Mouse (Mus musculus) testis, postnatal 10 days (tissue): ENCODE data around the gene Fgfr4.
A peak's percentile ranks its signal among the peaks of the same experiment; 100 is the strongest.

ENCODE experiments used
- DNase-seq: peaks from one replicate; pipeline ENCODE4 v3.0.0; 2021; ENCODE audit warnings: low spot score

Fgfr4 gene

DNA sequence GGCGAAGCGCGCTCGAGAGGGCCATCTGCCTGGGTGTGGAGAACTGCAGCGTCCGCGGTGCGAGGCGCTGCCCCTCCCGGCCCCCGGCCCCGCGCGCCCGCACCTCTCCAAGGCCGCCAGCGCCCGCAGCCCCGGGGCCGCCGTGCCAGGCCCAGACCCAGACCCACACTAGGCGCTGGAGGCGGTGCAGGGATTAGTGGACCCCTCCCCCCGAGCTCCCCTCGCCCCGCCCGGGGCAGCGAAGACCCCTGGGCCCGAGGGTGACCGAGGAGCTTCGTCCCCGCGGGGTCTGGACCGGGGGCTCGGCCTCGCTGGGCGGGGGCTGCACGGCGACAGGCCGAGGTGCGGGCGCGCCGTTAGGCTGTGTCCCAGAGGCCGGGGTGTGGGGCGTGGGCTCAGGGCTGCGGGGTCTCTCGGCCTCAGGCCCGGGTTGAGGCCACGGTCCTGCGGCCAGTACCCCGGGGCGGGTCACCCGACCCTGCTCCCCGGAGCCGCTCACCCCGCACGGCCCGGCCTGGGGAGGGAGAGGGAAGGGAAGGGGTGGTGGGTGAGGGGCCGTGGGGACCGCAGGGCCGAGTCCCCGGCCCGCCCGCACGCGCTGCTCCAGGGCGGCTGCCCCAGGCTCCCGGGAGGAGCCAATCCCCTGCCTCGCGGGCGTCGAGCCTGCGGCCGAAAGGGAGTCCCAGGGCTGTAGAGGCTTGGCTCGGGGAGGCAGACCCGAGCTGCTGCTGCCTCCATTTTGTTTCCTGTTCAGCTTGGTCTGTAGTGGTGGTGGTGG lies 57.9 kb downstream of the Fgfr4 start:
- DNase-seq, result peak; percentile 80

DNA sequence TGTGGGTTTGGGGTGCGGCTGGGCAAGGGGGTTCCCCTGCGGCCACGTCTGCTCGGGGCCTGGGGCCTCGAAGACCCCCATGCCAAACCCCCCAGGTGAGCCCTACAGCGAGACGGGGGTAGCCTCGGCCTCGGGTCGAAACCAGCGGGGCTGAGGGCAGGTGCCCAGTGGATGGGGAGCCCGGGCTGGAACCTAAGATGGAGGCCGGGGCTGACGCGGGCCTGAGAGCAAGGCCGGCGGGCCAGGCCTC lies 58.5 kb downstream of the Fgfr4 start:
- no peak for DNase-seq

DNA sequence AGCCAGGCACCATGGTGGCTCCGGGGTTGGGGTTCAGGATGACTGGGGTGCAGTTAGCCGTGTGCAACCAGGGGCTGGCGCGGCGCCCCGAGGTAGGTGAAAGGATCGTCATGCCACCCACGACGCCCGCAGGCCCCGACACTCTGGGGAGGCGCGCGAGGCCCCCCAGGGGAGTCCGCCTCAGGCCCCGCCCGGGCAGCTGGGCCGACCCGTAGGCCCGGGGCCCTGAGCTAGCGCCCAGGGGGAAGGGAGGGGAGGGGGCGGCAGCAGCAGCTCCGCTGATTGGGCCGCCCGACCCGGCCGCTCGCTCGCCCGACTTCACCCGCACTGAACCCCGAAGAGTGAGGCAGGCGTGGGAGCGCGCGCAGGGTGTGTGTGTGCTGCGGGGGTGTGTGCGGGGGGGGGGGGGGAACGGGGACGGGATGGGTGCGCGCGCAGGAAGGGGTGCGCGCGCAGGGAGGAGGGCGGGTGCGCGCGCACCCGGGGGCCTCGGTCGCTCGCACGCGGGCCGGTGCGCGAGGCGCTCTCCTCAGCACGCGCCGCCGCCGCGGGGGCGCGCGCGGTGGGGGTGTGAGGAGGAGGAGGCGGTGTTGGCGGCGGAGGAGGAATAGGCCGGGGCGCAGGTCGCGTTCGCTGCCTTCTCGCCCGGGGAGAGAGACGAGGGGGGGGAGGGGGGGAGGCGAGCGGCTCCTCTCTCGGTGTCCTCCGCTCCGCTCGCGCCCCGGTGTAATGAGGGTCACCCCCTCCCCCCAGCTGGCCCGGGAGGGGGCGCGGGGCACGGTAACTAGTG lies 59.0 kb downstream of the Fgfr4 start:
- peak; percentile 94 for DNase-seq

GRCm38 (mm10) chr13:55212011-55212360 lies 59.5 kb downstream of the Fgfr4 start:
- DNase-seq, result no peak

DNA sequence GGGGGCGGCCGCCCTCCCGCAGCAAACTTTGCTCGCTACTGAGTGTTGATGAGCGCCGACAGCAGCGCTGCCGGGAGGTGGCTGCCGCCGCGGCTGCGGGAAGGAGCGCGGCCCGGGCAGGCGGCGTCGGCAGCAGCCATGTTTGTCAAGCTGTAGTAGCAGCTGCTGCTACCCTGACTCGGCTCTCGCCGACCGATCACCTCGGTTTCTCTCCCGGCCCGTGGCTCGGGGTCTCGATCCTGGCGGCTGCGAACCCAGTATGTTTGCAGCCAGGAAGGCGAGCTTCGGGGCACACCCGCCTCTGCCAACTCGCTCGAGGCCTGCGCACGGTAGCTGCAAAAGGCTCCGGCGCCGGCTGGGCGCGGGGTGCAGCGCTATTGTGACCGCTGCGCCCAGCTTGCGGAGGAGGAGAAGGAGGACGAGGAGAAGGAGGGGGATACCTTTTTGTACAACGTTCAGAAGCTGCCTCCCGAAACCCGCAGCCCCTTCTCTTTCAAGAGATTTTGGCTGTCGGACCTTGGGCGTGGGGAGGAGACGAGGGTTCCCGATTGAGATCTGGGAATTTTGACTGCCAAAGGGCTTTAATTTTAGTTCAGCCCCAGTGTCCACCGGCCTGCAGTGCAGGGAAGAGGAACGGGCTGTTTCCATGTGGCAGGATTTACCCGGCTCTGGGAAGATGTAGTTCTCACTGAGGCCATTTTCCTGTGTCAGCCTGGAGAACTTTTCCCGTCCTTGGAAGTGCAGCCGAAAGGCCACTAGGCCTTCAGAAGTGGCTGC lies 60.1 kb downstream of the Fgfr4 start:
- DNase-seq, result peak; percentile 78

DNA sequence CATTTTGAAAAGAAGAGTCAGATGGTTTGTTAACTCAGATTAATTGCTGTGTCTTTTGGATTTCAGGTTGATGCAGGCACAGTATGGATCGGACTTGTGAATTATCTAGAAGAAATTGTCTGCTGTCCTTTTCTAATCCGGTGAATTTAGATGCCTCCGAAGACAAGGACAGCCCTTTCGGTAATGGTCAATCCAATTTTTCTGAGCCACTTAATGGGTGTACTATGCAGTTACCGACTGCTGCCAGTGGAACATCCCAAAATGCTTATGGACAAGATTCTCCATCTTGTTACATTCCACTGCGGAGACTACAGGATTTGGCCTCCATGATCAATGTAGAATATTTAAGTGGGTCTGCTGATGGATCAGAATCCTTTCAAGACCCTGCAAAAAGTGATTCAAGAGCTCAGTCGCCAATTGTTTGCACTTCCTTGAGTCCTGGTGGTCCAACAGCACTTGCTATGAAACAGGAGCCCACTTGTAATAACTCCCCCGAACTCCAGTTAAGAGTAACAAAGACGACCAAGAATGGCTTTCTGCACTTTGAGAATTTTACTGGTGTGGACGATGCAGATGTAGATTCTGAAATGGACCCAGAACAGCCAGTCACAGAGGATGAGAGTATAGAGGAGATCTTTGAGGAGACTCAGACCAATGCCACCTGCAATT lies 60.8 kb downstream of the Fgfr4 start:
- DNase-seq, result no peak
